Mouse (Mus musculus): Measurements from ENCODE around the gene Olfr945. TPM values are rescaled to one million over a fixed set of nuclear protein-coding genes. Genes with fewer than 3 reads are reported as not detected.

Gene Olfr945
- not detected in 2 replicates for polyA plus RNA-seq (2016; fragmentation: Nextera tagmentation; extraction: Ambion mirVana)

GRCm38 (mm10) chr9:39276718-39277117, at the start of gene Olfr945:
Gene Olfr945, minus strand, starts transcription at chr9:39276818.
- no peak within 1 kb of the TSS for H3K4me3 ChIP-seq
- H3K36me3 ChIP-seq = no peaks in the 10 kb centered on the region
- H3K9ac ChIP-seq (replicated peaks) = no peak within 1 kb of the TSS

GRCm38 (mm10) chr9:39325945-39326344, 49.3 kb upstream of the Olfr945 start, which contains the start of gene Olfr948:
Gene Olfr948, minus strand, starts transcription at chr9:39326045.
- Histone ChIP-seq H3K9me3 (no peaks in the 10 kb centered on the region), H3K4me1 (no peaks in the 10 kb centered on the region), H3K4me3 (no peak within 1 kb of the TSS), H3K27me3 (no peaks in the 10 kb centered on the region), H3K36me3 (no peaks in the 10 kb centered on the region), H3K4me2 (replicated peaks) (no peak within 1 kb of the TSS), H3K9ac (replicated peaks) (no peak within 1 kb of the TSS), H3K27ac (replicated peaks) (no peak within 1 kb of the TSS)
- ATAC-seq (ENCODE audit: low FRiP score, low read depth) = no peak

More at GRCm38 (mm10) chr9:39276718-39277117, at the start of gene Olfr945:
- no peaks in the 10 kb centered on the region for H3K27me3 ChIP-seq
- no peak within 1 kb of the TSS for H3K27ac ChIP-seq (replicated peaks)
- ATAC-seq (ENCODE audit: low FRiP score, low read depth) = no peak
- H3K9me3 ChIP-seq = no peaks in the 10 kb centered on the region
- no peak within 1 kb of the TSS for H3K4me2 ChIP-seq (replicated peaks)
- no peaks in the 10 kb centered on the region for H3K4me1 ChIP-seq
- 90% methylated on average over 3 of the region's 3 CpGs for WGBS

- WGBS = 81% methylated on average over 2 of the region's 2 CpGs
- Histone ChIP-seq H3K9me3 (no peaks in the 10 kb centered on the region), H3K4me1 (no peaks in the 10 kb centered on the region), H3K27ac (replicated peaks) (no peak overlapping the region), H3K4me2 (replicated peaks) (no peak overlapping the region), H3K36me3 (no peaks in the 10 kb centered on the region), H3K9ac (replicated peaks) (no peak overlapping the region), H3K27me3 (no peaks in the 10 kb centered on the region), H3K4me3 (no peak overlapping the region)
- ATAC-seq (ENCODE audit: low FRiP score, low read depth) = no peak
Observed at GRCm38 (mm10) chr9:39287136-39287535, 10.5 kb upstream of the Olfr945 start.

- Histone ChIP-seq H3K27ac (replicated peaks) (no peak within 1 kb of the TSS), H3K27me3 (no peaks in the 10 kb centered on the region), H3K4me3 (no peak within 1 kb of the TSS), H3K36me3 (no peaks in the 10 kb centered on the region), H3K9me3 (no peaks in the 10 kb centered on the region), H3K4me2 (replicated peaks) (no peak within 1 kb of the TSS), H3K9ac (replicated peaks) (no peak within 1 kb of the TSS), H3K4me1 (no peaks in the 10 kb centered on the region)
- ATAC-seq (ENCODE audit: low FRiP score, low read depth) = no peak
- WGBS = 87% methylated on average over 1 of the region's 1 CpGs
Observed at GRCm38 (mm10) chr9:39249894-39250293, 26.7 kb downstream of the Olfr945 start, which contains the start of gene Olfr1537. Gene Olfr1537, minus strand, starts transcription at chr9:39249994.

Other genes with a start within 250 kb of the Olfr945 start
- not detected in 2 replicates for gene Olfr937, start 211.9 kb downstream of the Olfr945 start, polyA plus RNA-seq (2016; fragmentation: Nextera tagmentation; extraction: Ambion mirVana)
- not detected in 2 replicates for gene Olfr938, start 197.9 kb downstream of the Olfr945 start, polyA plus RNA-seq (2016; fragmentation: Nextera tagmentation; extraction: Ambion mirVana)
- not detected in 2 replicates for gene Olfr27, start 148.7 kb downstream of the Olfr945 start, polyA plus RNA-seq (2016; fragmentation: Nextera tagmentation; extraction: Ambion mirVana)
- not detected in 2 replicates for gene Olfr943, start 110.5 kb downstream of the Olfr945 start, polyA plus RNA-seq (2016; fragmentation: Nextera tagmentation; extraction: Ambion mirVana)
- gene Olfr944, start 74.9 kb downstream of the Olfr945 start, polyA plus RNA-seq (2016; fragmentation: Nextera tagmentation; extraction: Ambion mirVana) = not detected in 2 replicates
- gene Olfr1537, start 26.8 kb downstream of the Olfr945 start, polyA plus RNA-seq (2016; fragmentation: Nextera tagmentation; extraction: Ambion mirVana) = not detected in 2 replicates
- gene Olfr948, start 49.2 kb upstream of the Olfr945 start, polyA plus RNA-seq (2016; fragmentation: Nextera tagmentation; extraction: Ambion mirVana) = not detected in 2 replicates
- gene Olfr951, start 110.6 kb upstream of the Olfr945 start, polyA plus RNA-seq (2016; fragmentation: Nextera tagmentation; extraction: Ambion mirVana) = not detected in 2 replicates
- not detected in 2 replicates for gene Olfr952, start 150.3 kb upstream of the Olfr945 start, polyA plus RNA-seq (2016; fragmentation: Nextera tagmentation; extraction: Ambion mirVana)
- gene Olfr954, start 179.9 kb upstream of the Olfr945 start, polyA plus RNA-seq (2016; fragmentation: Nextera tagmentation; extraction: Ambion mirVana) = not detected in 2 replicates
- gene Olfr955, start 195.1 kb upstream of the Olfr945 start, polyA plus RNA-seq (2016; fragmentation: Nextera tagmentation; extraction: Ambion mirVana) = not detected in 2 replicates
- not detected in 2 replicates for gene Olfr44, start 217.2 kb upstream of the Olfr945 start, polyA plus RNA-seq (2016; fragmentation: Nextera tagmentation; extraction: Ambion mirVana)
- not detected in 2 replicates for gene Olfr957, start 239.0 kb upstream of the Olfr945 start, polyA plus RNA-seq (2016; fragmentation: Nextera tagmentation; extraction: Ambion mirVana)

Data from midbrain, embryonic 12.5 days (tissue).